Mouse (Mus musculus): ENCODE results near the gene Rap1gap2.
A peak's percentile ranks its signal among the peaks of the same experiment; 100 is the strongest.

The Rap1gap2 gene

GRCm38 (mm10) chr11:74610545-74611176, at the start of gene Rap1gap2:
TSS of gene Rap1gap2 (minus strand) at chr11:74610915.
- DNase-seq = peak; percentile 53

GRCm38 (mm10) chr11:74660336-74660735, 49.6 kb upstream of the Rap1gap2 start:
- DNase-seq = no peak

- DNase-seq = no peak
Measured at GRCm38 (mm10) chr11:74655941-74656340, 45.2 kb upstream of the Rap1gap2 start.

GRCm38 (mm10) chr11:74653385-74653784, 42.7 kb upstream of the Rap1gap2 start:
- DNase-seq = no peak

- no peak for DNase-seq
Measured at GRCm38 (mm10) chr11:74652791-74653191, 42.1 kb upstream of the Rap1gap2 start.

- no peak for DNase-seq
Measured at GRCm38 (mm10) chr11:74650576-74651100, 39.9 kb upstream of the Rap1gap2 start.

- DNase-seq = peak; percentile 47
Measured at GRCm38 (mm10) chr11:74649647-74650551, 39.2 kb upstream of the Rap1gap2 start.

GRCm38 (mm10) chr11:74649095-74649646, 38.5 kb upstream of the Rap1gap2 start, which contains the start of gene Cluh:
TSS of gene Cluh (plus strand) at chr11:74649495.
- DNase-seq = peak; percentile 96

- no peak for DNase-seq
Measured at GRCm38 (mm10) chr11:74648676-74649075, 38.0 kb upstream of the Rap1gap2 start.

- no peak for DNase-seq
Measured at GRCm38 (mm10) chr11:74647966-74648365, 37.3 kb upstream of the Rap1gap2 start.

GRCm38 (mm10) chr11:74639628-74640027, 28.9 kb upstream of the Rap1gap2 start:
- DNase-seq = no peak

GRCm38 (mm10) chr11:74638791-74639411, 28.2 kb upstream of the Rap1gap2 start:
- DNase-seq = no peak

GRCm38 (mm10) chr11:74637971-74638790, 27.5 kb upstream of the Rap1gap2 start:
- DNase-seq = peak; percentile 88

- DNase-seq = peak; percentile 8
Measured at GRCm38 (mm10) chr11:74637486-74637885, 26.8 kb upstream of the Rap1gap2 start.

- DNase-seq = peak; percentile 89
Measured at GRCm38 (mm10) chr11:74634490-74635275, 24.0 kb upstream of the Rap1gap2 start.

GRCm38 (mm10) chr11:74631880-74632789, 21.4 kb upstream of the Rap1gap2 start:
- DNase-seq = no peak

GRCm38 (mm10) chr11:74627481-74627880, 16.8 kb upstream of the Rap1gap2 start:
- no peak for DNase-seq

- no peak for DNase-seq
Measured at GRCm38 (mm10) chr11:74625333-74625732, 14.6 kb upstream of the Rap1gap2 start.

GRCm38 (mm10) chr11:74623693-74624092, 13.0 kb upstream of the Rap1gap2 start:
- no peak for DNase-seq
